Mouse (Mus musculus) forebrain, embryonic 14.5 days (tissue): Measurements from ENCODE around the gene Phb. TPM values are rescaled to one million over a fixed set of nuclear protein-coding genes. Genes with fewer than 3 reads are reported as not detected.
A peak's percentile ranks its signal among the peaks of the same experiment; 100 is the strongest.

ENCODE experiments used
- ATAC-seq: fragments of 200-750 bp; cut with Nextera tagmentation; 2 replicates; pipeline ENCODE4 v1.8.0; 2017; ENCODE audit warnings: mild to moderate bottlenecking, moderate library complexity
- DNase-seq: peaks from one replicate; pipeline ENCODE4 v3.0.0-alpha.2; 2015; ENCODE audit warnings: low spot score
- H3K27ac ChIP-seq: fragments of 300-500 bp; sonication (generic); 2 replicates; pipeline ENCODE4 v1.5.1; 2014; ENCODE audit warnings: low read depth, mild to moderate bottlenecking, control low read depth, low read length, moderate library complexity
- H3K27me3 ChIP-seq: fragments of 300-500 bp; sonication (generic); replicated peaks from 2 replicates; pipeline ENCODE4 v1.6.1; 2014; ENCODE audit warnings: low read length, control low read depth, mixed read lengths; ENCODE audit not compliant: control insufficient read depth, insufficient read depth
- H3K36me3 ChIP-seq: fragments of 300-500 bp; sonication (generic); 2 replicates; pipeline ENCODE4 v1.6.1; 2014; ENCODE audit warnings: low read length, control low read depth; ENCODE audit not compliant: control insufficient read depth, insufficient read depth
- H3K4me1 ChIP-seq: fragments of 300-500 bp; sonication (generic); 2 replicates; pipeline ENCODE4 v1.6.1; 2014; ENCODE audit warnings: antibody characterized with exemption, low read length, control low read depth; ENCODE audit not compliant: control insufficient read depth, insufficient read depth
- H3K4me2 ChIP-seq: fragments of 300-500 bp; sonication (generic); 2 replicates; pipeline ENCODE4 v1.6.1; 2014; ENCODE audit warnings: mild to moderate bottlenecking, control low read depth, low read length
- H3K4me3 ChIP-seq: fragments of 300-500 bp; sonication (generic); 2 replicates; pipeline ENCODE4 v1.5.1; 2014; ENCODE audit warnings: low read depth, low read length, control low read depth
- H3K9ac ChIP-seq: fragments of 300-500 bp; sonication (generic); 2 replicates; pipeline ENCODE4 v1.6.1; 2014; ENCODE audit warnings: mild to moderate bottlenecking, low read length, control low read depth, moderate library complexity
- H3K9me3 ChIP-seq: fragments of 300-500 bp; sonication (generic); replicated peaks from 2 replicates; pipeline ENCODE4 v1.6.1; 2016; ENCODE audit warnings: low read length, control low read depth, mixed read lengths; ENCODE audit not compliant: control insufficient read depth
- WGBS: fragments of 180-500 bp; shearing (Covaris S2); extraction: QIAGEN DNeasy Blood & Tissue Kit; methylation state at CpG from one replicate; pipeline ENCODE4 v1.1.7; 2014; 5-methylcytosine and 5-hydroxymethylcytosine counted together
- polyA plus RNA-seq: library from polyadenylated mRNA; unstranded; fragments of >200 nt; fragmentation: Nextera tagmentation; extraction: Ambion mirVana; gene quantifications from 2 replicates; pipeline ENCODE4 v1.2.1, GENCODE M21; 2014

Phb gene
- polyA plus RNA-seq, 1 experiment from 2014 or later, result 215 TPM

GRCm38 (mm10) chr11:95645397-95646153 is 21.2 kb upstream of the Phb start:
- H3K27me3 ChIP-seq, result peaks cover 17% of the 10 kb centered on the region
- H3K4me2 ChIP-seq, result peak overlapping the region; percentile 35
- H3K9me3 ChIP-seq, result no peaks in the 10 kb centered on the region
- no peak for ATAC-seq
- H3K36me3 ChIP-seq, result no peaks in the 10 kb centered on the region
- WGBS, result 3% methylated on average over 36 of the region's 36 CpGs
- peak overlapping the region; percentile 29; the same call in 1 of the 2 replicates for H3K9ac ChIP-seq
- no peak overlapping the region for H3K4me3 ChIP-seq
- peak; percentile 43 for DNase-seq
- no peak overlapping the region for H3K27ac ChIP-seq
- peaks cover 14% of the 10 kb centered on the region for H3K4me1 ChIP-seq

- no peak for DNase-seq
- Histone ChIP-seq H3K27me3 (peaks cover 17% of the 10 kb centered on the region), H3K27ac (no peak overlapping the region), H3K9ac (no peak overlapping the region), H3K4me3 (no peak overlapping the region), H3K4me2 (no peak overlapping the region), H3K9me3 (no peaks in the 10 kb centered on the region), H3K36me3 (no peaks in the 10 kb centered on the region), H3K4me1 (peaks cover 14% of the 10 kb centered on the region)
- 46% methylated on average over 3 of the region's 3 CpGs for WGBS
- no peak for ATAC-seq
Observed at GRCm38 (mm10) chr11:95646154-95646490, 20.6 kb upstream of the Phb start.

GRCm38 (mm10) chr11:95647791-95648190 is 19.0 kb upstream of the Phb start:
- DNase-seq (no peak), ATAC-seq (no peak)
- peaks cover 8% of the 10 kb centered on the region for H3K4me1 ChIP-seq
- H3K27me3 ChIP-seq, result peaks cover 17% of the 10 kb centered on the region
- H3K9ac ChIP-seq, result no peak overlapping the region
- no peak overlapping the region for H3K4me3 ChIP-seq
- H3K4me2 ChIP-seq, result no peak overlapping the region
- 70% methylated on average over 3 of the region's 3 CpGs for WGBS
- H3K36me3 ChIP-seq, result no peaks in the 10 kb centered on the region
- no peaks in the 10 kb centered on the region for H3K9me3 ChIP-seq
- no peak overlapping the region for H3K27ac ChIP-seq

- Histone ChIP-seq H3K4me2 (no peak overlapping the region), H3K4me1 (peaks cover 6% of the 10 kb centered on the region; the same call in 1 of the 2 replicates), H3K9ac (no peak overlapping the region), H3K4me3 (no peak overlapping the region), H3K27me3 (peaks cover 17% of the 10 kb centered on the region), H3K27ac (no peak overlapping the region), H3K36me3 (no peaks in the 10 kb centered on the region), H3K9me3 (no peaks in the 10 kb centered on the region)
- 3% methylated on average over 4 of the region's 4 CpGs for WGBS
- DNase-seq, result peak; percentile 87
- ATAC-seq, result peak; percentile 72
Observed at GRCm38 (mm10) chr11:95648827-95649226, 17.9 kb upstream of the Phb start.

- H3K9me3 ChIP-seq, result no peaks in the 10 kb centered on the region
- H3K4me3 ChIP-seq, result no peak overlapping the region
- H3K27me3 ChIP-seq, result peaks cover 14% of the 10 kb centered on the region
- no peak overlapping the region for H3K9ac ChIP-seq
- no peaks in the 10 kb centered on the region for H3K36me3 ChIP-seq
- H3K4me2 ChIP-seq, result no peak overlapping the region
- H3K4me1 ChIP-seq, result peaks cover 6% of the 10 kb centered on the region; the same call in 1 of the 2 replicates
- ATAC-seq (no peak), DNase-seq (no peak)
- WGBS, result 83% methylated on average over 7 of the region's 7 CpGs
- H3K27ac ChIP-seq, result no peak overlapping the region
Observed at GRCm38 (mm10) chr11:95649560-95649959, 17.2 kb upstream of the Phb start.

- Histone ChIP-seq H3K36me3 (no peaks in the 10 kb centered on the region), H3K9ac (no peak overlapping the region), H3K27ac (no peak overlapping the region), H3K27me3 (peaks cover 12% of the 10 kb centered on the region), H3K4me1 (peaks cover 6% of the 10 kb centered on the region; the same call in 1 of the 2 replicates), H3K4me3 (no peak overlapping the region), H3K9me3 (no peaks in the 10 kb centered on the region), H3K4me2 (no peak overlapping the region)
- WGBS, result 49% methylated on average over 2 of the region's 2 CpGs
- ATAC-seq, result no peak
- no peak for DNase-seq
Observed at GRCm38 (mm10) chr11:95650001-95650400, 16.8 kb upstream of the Phb start.

GRCm38 (mm10) chr11:95650981-95651380 is 15.8 kb upstream of the Phb start:
- Histone ChIP-seq H3K36me3 (no peaks in the 10 kb centered on the region), H3K9ac (no peak overlapping the region), H3K4me2 (no peak overlapping the region), H3K4me3 (no peak overlapping the region), H3K9me3 (no peaks in the 10 kb centered on the region), H3K27me3 (peaks cover 4% of the 10 kb centered on the region; the same call in 1 of the 2 replicates), H3K4me1 (no peaks in the 10 kb centered on the region; the same call in 1 of the 2 replicates), H3K27ac (no peak overlapping the region)
- no peak for DNase-seq
- ATAC-seq, result no peak
- WGBS, result 74% methylated on average over 9 of the region's 9 CpGs

- Histone ChIP-seq H3K27me3 (no peaks in the 10 kb centered on the region), H3K4me2 (no peak overlapping the region), H3K9ac (no peak overlapping the region), H3K4me3 (no peak overlapping the region), H3K9me3 (no peaks in the 10 kb centered on the region), H3K27ac (no peak overlapping the region), H3K4me1 (no peaks in the 10 kb centered on the region), H3K36me3 (no peaks in the 10 kb centered on the region)
- ATAC-seq (no peak), DNase-seq (no peak)
- WGBS, result 76% methylated on average over 4 of the region's 4 CpGs
Observed at GRCm38 (mm10) chr11:95657449-95657848, 9.3 kb upstream of the Phb start.

GRCm38 (mm10) chr11:95667177-95667576 is 420 bp downstream of the Phb start:
- Histone ChIP-seq H3K9me3 (no peaks in the 10 kb centered on the region), H3K27me3 (no peaks in the 10 kb centered on the region), H3K9ac (peak overlapping the region; percentile 73), H3K4me2 (peak overlapping the region; percentile 93), H3K4me3 (peak overlapping the region; percentile 66), H3K36me3 (peaks cover 29% of the 10 kb centered on the region), H3K27ac (no peak overlapping the region), H3K4me1 (peaks cover 10% of the 10 kb centered on the region)
- 2% methylated on average over 11 of the region's 11 CpGs for WGBS
- DNase-seq (no peak), ATAC-seq (no peak)
